Mouse (Mus musculus) mesoderm, embryonic 11.5 days (tissue): Measurements from ENCODE around the gene Dock1.

Experiments
- DNase-seq: peaks from one replicate; pipeline ENCODE4 v3.0.0-alpha.2; 2012; ENCODE audit warnings: low read depth, low spot score

Gene Dock1

DNA sequence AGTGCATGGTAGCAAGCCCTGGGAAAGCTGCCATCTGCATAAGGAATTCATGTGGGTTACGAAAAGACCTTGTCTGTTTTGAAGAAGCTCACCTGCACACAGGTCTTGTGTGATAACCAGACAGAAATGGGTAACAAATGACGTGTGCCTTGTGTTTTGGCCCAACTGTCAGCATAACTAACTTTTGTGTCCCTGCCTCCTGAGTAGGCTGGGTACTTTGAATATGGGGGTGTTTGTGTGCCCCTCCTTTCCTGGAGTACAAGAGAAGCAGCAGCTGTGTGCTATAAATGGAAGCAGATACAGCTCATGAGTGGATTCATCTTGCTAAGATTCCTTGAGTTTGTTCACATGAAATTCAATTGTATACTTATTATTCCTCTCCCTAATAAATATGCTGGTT is 480.5 kb downstream of the Dock1 start:
- DNase-seq, result no peak

GRCm38 (mm10) chr7:135157571-135157970 is 487.1 kb downstream of the Dock1 start:
- DNase-seq, result no peak

DNA sequence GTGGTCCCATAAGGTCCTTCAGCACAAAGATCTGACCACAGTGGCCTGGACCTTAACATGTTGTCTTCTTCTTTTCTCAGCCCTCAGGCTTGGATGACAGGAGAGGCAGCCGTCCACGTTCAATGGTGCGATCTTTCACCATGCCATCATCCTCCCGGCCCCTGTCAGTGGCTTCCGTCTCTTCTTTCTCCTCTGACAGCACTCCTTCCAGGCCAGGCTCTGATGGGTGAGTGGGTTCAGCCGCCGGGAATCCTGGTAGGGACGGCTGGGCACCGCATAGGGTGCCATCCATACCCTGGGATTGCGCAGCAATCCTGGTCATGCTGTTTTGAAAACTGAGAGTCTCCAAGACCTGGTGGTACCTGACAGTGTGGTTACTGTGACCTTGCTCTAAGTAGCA is 487.9 kb downstream of the Dock1 start:
- DNase-seq, result no peak

DNA sequence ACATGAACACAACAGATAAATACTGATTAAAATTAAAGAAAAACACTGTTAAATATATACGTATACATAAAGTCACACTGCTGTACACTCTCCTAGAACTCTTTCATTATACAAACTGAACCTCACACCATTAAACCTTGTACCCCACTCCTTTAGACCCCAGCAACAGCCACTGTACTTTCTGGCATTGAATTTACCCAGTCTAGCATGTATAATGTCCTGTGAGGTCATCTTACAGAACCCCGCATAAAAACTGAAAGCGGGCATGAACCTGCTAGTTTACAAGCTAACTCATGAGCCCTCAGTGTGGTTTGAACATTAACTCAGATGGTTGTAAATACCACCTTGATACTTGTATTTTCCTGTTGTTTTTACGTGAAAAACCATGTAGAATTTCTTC is 489.2 kb downstream of the Dock1 start:
- no peak for DNase-seq

DNA sequence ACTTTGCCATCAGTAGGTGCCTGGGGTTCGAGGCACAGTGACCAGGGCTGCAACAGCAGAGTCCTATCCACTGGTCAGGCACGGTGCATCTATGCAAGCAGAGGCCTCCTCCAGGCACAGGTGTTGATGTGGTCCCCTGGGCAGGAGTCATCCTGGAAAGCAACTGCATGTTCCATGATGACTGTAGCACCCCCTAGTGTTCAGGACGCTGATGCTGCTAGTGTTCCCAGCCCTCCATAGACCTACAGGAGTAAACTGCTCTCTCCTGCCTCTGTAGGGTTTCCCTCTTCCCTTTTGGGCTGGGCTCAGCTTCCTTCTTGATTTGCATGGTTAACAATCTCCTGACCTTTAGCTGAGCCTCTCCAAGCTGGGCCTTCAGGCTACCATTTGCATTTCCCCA is 494.7 kb downstream of the Dock1 start:
- DNase-seq, result peak; percentile 70

DNA sequence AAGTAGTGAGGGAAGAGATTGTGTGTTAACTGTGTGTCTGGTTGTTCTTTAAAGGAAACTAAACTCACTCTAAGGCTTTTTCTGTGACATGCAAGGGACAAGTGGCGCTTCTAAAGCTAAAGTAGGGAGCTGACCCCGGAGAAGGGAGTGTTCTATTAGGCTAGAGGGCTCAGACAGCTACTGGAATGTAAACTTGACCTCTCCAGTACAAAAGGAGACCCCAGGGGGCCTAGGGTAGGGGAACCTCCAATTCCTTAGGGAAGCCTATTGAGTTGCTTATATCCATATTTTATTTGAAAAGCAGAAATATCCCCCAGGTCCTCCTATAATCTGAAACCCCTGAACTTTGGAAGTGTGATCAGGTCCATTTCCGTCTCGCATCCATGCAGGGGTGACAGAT is 499.5 kb downstream of the Dock1 start:
- no peak for DNase-seq

- DNase-seq, result no peak
Measured at GRCm38 (mm10) chr7:135172219-135172618, 501.8 kb downstream of the Dock1 start.

- no peak for DNase-seq
Measured at GRCm38 (mm10) chr7:135194190-135194589, 523.7 kb downstream of the Dock1 start.

GRCm38 (mm10) chr7:135195631-135196030 is 525.2 kb downstream of the Dock1 start:
- DNase-seq, result no peak

DNA sequence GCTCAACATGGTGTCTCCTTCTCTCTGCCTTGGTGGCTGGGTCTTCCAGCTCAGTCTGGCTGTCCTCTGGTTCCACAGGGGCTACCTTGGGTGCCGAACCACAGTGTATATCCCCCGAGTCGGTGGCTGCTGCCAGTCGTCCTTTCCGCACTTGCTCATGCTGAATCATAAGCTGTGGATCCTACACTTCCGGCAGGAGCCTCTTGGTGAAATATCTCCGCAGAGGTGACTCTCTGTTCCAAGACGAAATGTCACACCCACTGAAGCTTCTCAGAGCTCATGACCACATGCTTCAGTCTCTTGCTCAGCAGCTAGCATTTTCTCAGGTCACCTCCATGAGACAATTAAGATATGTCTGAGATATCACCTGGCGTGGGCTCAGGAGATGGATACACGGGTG is 526.4 kb downstream of the Dock1 start:
- no peak for DNase-seq

DNA sequence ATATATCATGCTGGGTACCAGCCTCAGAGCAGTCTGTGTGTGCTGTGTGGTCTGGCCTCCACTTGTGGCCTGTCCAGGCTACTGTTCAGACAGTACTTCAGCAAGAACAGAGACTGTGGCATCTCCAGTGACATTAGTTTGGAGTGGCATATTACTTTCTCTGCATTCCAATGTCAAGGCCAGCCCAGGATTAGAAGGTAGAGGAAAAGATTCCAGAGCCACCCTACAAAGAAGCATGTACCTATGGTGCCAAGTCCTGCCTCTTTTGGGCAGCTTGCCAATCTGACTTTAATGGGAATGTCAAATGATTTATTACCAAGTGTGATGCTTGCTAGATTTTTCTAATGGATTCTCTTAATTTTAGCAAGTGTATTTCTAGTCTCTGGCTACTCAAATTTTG is 533.5 kb downstream of the Dock1 start:
- DNase-seq, result no peak

DNA sequence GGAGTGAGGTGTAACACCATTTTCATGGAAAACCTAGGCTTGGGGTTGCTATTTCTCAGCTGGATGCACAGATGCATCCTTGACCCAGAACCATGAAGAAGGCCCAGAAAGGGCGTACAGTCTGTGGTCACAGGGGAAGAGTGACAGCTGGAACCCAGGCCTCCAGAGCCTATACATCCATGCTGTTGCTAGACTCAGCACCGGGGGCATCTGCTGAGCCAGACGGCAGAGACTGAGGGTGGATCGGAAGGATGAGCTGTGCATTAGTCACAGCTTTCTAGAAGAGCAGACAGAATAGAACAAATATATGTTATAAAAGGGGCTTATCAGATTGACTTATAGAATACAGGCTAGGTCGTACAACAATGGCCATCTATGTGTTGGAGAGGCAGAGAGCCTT is 534.7 kb downstream of the Dock1 start:
- no peak for DNase-seq

GRCm38 (mm10) chr7:135208947-135209567 is 538.6 kb downstream of the Dock1 start:
- no peak for DNase-seq

DNA sequence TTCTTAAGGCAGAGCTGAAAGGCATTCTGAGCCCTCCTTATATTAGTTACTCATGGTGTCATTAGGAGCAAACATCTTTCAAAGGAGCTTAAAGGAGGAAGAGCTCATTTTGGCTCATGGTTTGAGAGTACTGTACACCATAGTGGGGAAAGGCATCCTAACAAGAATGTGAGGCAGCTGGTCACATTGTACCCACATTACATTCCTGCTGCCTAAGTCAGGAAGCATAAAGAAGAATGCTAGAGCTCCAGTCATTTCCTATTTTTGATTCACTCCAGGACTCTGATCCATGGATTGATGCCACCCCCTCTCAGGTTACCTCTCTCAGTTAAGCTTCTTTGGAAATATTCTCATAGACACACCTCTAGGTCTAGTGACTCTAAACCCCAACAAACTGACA is 539.8 kb downstream of the Dock1 start:
- no peak for DNase-seq

GRCm38 (mm10) chr7:135210831-135211230 is 540.4 kb downstream of the Dock1 start:
- no peak for DNase-seq

DNA sequence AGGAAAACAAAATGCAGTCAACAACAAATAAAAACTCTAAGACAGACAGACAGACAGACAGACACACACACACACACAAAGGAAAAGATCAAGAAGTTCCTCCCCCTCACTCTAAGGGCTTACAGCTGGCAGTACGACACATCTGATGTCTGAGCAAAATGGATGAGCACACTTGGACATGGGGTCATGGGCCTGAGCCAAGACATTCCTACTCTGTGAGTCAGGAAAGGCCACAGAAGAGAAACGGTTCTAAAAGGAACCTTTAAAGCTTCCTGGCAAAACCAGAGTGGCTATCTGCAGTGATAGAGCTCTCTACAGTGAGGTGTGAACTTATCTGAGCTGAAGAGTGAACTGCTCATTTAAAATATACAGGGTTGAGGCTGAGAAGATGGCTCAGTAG is 542.1 kb downstream of the Dock1 start:
- no peak for DNase-seq

GRCm38 (mm10) chr7:135221475-135221874 is 551.0 kb downstream of the Dock1 start:
- no peak for DNase-seq
